Mouse (Mus musculus) c-Kit-positive CD71-positive TER-119-negative erythroid progenitor cells, embryonic 14.5 days (primary cell): ENCODE measurements around the gene Ptger3.

Experiments
- DNase-seq: peaks from one replicate; pipeline ENCODE4 v3.0.0-alpha.2; 2013; ENCODE audit warnings: low read depth

Ptger3 gene

DNA sequence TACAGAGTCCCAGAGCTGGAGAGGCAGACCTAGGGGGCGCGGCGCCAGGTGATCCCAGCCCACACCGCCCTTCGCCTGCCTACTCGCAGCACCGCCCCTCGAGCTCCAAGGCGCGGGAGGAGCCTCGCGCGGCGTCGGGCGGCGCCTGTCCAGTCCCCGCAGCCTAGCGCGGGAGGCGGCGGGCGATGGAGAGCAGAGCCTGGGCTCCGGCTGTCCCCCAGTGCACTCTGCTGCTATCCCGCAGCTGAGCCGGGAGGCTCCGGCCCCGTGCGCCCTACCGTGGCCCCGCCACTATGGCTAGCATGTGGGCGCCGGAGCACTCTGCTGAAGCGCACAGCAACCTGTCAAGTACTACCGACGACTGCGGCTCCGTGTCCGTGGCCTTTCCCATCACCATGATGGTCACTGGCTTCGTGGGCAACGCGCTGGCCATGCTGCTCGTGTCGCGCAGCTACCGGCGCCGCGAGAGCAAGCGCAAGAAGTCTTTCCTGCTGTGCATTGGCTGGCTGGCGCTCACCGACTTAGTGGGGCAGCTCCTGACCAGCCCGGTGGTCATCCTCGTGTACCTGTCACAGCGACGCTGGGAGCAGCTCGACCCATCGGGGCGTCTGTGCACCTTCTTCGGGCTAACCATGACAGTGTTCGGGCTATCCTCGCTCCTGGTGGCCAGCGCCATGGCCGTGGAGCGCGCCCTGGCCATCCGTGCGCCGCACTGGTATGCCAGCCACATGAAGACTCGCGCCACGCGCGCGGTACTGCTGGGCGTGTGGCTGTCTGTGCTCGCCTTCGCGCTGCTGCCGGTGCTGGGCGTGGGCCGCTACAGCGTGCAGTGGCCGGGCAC is at the start of gene Ptger3:
Ptger3 (plus strand) TSS at position 168 of the 841 bp plus-strand sequence.
- no peak for DNase-seq

DNA sequence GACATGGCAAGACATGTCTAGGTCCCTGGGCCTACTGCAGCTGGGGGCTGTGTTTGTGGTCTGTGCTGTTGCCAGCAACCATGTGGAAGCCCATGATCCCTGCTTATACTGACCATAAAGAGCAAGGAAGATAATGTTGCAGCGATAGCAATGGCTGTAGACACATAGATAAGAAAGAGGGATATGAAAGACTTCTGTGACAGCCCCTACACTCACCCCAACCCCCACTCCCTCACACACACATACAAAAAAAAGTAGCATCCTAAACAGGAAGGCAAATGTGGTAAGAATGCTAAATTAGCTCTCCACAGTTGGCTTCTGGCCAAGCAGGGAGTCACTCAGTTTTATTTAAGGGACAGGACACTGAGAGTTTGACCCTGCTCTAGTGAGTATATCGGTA is 48.7 kb upstream of the Ptger3 start:
- no peak for DNase-seq

DNA sequence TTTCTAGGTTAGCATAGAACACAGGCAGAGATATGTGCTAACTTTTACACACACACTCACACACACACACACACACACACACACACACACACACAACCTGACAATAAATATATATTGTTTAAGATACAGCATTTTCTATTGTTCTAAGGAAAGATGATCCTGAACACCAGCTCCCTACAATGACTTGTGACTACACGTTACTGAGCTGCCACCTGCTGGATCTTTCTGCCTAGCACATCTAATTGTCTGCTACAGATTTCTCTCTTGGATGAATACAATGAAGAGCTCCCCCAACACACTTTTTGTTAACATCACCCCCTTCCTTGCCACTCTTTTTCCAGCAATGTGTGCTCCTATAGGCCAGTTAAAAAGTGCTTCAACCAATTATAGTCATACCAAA is 46.3 kb upstream of the Ptger3 start:
- no peak for DNase-seq

DNA sequence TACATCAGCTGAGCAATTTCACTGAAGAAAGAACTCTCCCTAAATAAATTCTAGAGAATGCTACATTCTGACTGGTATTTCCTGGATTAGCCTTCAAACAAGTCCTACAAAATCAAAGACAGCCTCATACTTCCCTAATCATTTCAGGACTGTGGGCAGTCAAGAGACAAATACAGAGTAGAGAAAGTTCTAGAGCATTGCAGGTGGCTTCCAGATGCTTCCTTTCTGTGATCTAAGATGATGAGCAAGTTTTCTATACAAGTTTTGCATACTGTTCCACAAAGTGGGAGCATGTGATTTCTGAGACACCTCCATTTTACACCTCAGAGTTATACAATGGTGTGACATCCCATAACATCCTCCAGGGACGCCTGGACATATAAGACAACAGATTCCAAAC is 42.9 kb upstream of the Ptger3 start:
- DNase-seq, result no peak

DNA sequence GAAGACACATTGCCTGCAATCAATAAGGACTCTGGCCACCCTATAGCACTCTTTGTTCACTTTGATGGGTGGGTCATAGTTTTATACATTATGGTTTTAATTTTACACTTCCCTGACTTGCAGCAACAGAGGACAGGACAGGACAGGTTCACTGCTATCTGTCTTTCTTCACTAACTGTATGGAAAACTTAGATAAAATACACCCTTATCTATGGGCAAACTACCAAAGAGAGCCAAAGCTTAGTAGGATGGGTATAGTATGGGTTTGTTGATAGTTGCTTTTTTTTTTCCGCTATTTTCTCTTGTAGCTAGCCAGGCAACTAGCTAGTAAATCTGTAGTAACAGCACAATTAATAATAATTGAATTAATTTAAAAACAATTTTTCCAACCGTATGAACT is 35.1 kb upstream of the Ptger3 start:
- DNase-seq, result no peak

DNA sequence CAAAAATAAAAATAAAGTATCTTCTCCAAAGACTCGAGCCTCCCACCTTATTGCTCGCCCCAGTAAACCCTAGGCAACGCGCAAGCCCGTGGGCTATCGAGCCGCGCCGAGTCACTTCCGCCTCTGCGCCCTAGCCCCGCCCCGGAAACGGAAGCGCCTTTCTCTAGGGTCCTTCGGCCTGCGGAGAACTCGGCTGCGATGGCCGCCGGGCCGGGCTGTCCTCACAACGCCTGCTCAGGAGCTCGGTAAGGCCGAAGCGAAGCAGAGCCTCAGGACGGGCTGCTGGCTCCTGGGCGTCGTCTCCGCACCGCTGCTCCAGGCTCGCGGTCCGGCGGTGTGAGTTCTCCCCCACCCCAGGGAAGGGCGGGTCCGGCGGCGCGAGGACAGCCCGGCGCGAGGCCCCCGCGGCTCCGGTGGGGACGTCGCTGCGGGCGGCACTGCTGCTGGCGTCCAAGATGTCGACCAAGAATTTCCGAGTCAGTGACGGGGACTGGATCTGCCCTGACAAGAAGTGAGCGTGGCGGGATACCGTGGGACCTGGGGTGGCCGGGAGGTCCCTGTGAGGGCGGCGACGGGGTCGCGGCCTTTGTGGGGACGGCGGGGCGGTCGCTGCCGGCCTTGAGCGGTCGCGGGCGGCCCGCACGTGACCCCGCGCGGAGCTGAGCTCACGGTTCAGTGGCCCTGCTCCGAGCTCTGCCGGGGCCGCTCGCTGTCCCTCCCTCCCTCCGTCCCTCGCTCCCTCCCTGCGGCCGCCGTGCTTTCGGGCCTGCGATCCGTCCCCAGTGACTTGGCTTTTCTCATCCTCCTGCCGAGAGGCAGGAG is 32.5 kb upstream of the Ptger3 start, which contains the start of gene Zranb2:
Zranb2 (plus strand) TSS at position 197 of the 822 bp plus-strand sequence.
- DNase-seq, result peak; percentile 81

DNA sequence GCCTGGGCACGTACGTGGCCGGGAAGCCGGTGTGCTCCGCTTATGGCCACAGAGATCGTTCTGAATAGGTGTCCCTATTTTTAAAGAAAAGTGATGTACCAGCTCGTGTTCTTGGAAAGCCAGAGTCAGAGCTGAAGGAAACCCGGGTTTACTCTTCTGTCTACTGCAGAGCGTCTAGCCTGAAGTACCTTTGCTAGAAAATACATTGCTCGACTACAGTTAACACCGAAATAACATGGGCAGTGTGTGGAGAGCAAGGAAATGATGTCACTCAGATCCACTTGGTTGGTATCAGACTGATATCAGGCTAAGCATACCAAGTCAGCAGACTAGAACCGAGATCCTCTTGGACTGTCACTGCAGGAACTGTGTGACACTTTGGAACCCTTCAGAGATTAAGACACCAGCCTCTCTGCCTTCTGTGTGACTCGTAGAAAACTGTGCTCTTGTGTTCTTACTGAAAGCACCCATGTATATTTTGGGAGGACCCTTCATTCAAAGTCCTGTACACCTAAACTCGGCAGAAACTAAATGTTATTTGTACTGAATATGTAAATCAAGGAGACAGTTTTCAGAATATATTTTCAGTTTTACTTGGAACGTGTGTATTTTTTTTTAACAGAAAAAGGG is 31.8 kb upstream of the Ptger3 start:
- DNase-seq, result peak; percentile 63

DNA sequence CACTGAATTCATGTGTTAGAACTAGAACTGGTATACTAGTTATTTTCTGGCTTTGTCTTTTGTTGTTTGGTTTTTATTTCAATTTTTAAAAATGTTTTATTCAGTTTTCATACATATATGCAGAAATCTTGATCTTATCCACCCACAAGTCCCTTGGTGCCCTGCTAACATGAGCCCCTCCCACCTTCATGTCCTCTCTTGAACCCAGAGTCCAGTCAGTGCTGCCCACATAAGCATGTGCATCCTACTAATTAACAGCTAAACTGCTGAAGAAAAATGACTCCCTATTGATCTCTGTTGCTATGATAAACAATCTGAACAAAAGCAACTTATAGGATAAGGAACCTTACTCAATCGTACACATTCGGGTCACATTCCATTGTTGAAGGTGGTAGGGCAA is 17.4 kb upstream of the Ptger3 start:
- no peak for DNase-seq

DNA sequence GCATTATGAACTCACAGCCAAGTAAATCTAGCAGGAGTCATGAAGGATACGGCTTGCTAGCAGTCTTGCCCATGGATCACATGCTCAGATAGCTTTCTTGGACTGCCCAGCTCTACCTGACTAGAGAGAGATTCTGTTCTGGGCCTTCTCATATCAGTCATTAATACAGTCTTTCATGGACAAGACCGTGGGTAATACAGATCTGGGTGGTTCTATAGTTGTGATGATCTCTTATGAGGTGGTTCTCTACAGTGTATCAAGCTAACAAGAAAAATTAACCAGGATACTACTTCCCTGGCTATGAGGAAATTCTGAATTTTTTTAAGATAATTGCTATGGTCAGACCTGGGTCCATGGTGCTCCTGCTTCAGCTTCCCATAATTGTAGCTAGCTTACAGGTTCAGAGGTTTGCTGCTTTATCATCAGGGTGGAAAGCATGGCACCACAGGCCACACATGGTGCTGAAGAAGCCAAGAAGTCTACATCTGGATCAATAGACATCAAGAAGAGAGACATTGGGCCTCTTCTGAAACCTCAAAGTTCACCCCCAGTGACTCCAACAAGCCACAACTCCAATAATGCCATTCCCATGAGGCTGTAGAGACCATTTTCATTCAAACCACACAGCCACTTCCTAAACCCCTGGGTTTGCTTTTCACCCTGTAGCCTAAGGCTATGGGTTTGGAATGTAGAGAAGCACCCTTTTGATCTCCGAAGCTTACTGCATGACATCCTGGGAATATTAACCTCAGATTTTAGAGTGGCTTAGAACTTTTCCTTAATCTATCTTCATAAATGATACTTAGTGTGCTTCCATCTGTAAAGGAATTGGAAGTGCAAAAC is 16.7 kb upstream of the Ptger3 start:
- DNase-seq, result no peak

DNA sequence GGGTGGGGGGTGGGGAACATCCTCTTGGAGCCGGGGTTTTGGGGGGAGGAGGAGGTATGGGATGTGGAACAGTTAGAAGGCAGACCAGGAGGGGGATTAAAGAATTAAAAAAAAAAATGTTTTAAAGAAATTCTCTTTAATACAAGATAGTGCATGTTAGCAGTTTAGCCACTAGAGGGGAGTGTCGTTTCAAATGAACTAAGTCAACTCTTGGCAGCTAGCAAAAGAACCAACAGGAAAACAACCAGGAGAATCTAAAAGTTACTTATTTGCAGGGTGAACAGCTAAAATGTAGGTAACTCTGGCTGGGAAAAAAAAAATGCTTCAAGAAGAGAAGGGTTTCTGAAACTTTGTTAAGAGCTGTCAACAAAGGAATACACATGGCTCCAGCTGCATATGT is 1.5 kb upstream of the Ptger3 start:
- peak; percentile 51 for DNase-seq

DNA sequence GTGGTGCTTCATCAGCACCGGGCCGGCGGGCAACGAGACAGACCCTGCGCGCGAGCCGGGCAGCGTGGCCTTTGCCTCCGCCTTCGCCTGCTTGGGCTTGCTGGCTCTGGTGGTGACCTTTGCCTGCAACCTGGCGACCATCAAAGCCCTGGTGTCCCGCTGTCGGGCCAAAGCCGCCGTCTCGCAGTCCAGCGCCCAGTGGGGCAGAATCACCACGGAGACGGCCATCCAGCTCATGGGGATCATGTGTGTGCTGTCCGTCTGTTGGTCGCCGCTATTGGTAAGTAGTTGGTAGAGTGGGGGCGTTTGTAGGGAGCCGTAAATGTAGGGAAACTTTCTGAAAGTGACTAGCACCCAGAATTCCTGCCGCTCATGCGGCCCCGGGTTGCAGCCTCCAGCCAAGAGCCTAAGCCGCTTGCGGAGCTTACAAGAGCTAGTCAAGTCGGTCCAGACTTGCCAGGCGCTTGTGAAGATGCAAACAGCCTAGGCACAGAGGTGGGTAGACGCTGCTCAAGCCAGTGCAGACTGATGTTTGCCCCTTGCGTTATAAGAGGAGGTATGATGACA is 957 bp downstream of the Ptger3 start:
- no peak for DNase-seq

DNA sequence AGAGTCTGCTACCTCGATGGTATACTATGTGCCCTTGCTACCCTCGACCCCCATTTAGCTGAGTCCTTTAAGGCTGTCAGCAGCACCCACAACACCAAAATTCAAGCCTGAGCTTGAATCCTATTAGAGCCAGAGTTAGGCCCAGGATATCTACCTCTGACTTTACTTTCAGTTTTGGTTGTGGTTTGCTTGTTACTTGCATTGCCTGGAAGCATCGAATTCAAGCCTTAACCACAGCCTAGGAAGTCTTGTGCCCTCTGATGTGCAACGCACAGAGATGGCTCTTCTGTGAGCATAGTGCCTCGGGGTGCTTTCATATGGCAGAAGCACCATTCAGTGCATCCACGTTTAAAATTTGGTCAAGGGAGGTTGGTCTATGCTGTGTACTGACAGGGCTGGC is 5.3 kb downstream of the Ptger3 start:
- no peak for DNase-seq

DNA sequence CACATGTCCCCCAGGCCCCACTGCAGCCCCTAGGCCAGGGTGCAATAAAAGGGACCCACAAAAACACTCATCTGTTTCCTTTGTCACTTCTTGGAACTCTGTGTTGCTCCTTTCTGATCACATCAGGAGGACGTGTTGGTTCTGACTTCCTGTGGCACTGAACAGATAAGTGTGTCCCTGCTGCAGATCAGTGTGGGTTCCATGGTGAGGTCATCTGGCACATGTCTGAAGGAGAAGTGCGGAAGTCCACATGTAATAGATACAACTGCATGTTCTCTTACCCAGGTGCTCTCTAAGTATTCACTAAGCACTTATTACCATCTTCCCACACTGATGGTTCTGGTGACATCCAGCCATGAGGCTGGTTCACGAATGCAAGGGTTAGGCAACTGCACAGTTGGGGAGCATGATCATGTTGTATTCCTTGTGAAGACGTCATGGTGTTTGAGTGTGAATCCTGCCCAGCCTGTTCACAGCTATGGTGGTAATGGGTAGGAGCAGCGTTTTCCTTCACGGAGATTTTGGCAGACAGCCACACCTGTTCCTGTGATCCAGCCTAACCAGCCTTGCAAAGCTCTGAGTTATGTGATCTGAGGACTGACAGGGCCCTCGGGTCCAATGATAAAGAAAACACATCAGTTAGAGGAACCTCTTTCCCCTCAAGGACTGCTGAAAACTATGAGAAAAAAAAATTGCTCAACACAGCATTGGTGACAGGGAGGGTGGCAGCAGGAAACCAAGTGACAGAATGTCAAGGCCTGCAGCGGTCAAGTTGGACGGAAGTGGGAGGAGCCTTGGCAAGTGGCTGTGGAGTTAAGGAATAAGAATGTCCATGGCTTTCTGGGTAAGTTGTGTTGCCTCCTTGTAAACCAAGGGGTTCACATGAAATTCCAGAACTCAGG is 9.0 kb downstream of the Ptger3 start:
- no peak for DNase-seq

DNA sequence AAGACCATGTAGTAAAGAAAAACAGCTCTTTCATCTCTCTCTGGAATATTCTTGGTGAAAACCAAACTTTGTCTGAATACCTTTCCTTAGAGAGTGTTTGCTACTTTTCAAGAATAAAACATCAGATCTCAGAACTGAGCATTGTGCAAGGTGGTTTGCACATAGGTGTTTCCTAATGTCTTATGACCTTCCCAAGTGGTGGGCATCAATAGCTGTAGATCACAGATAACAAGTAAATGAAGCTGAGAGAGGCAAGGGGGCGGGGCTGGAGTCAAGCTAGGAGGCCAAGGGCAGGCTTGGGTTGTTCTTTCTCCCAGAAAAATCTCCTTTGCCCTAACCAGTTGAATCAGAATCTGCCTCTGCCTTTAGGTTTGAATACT is 9.6 kb downstream of the Ptger3 start:
- no peak for DNase-seq

DNA sequence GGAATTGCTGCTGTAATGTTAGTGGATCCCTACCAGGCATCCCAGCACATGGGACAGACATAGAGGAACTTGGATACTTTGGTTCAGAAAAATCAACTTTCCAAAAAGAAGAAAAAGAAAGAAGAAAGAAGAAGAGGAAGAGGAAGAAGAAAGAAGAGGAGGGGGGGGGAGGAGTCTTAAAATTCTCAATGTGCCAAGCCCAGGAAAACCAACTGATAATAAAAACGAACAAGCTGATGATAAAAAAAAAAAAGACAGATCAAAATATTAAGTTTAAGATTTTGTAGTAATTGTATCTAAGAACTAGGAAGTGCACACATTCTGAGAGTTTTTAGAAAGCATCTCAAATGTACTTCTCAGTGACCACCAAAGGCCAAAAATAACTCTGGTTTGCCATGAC is 10.2 kb downstream of the Ptger3 start:
- DNase-seq, result no peak

DNA sequence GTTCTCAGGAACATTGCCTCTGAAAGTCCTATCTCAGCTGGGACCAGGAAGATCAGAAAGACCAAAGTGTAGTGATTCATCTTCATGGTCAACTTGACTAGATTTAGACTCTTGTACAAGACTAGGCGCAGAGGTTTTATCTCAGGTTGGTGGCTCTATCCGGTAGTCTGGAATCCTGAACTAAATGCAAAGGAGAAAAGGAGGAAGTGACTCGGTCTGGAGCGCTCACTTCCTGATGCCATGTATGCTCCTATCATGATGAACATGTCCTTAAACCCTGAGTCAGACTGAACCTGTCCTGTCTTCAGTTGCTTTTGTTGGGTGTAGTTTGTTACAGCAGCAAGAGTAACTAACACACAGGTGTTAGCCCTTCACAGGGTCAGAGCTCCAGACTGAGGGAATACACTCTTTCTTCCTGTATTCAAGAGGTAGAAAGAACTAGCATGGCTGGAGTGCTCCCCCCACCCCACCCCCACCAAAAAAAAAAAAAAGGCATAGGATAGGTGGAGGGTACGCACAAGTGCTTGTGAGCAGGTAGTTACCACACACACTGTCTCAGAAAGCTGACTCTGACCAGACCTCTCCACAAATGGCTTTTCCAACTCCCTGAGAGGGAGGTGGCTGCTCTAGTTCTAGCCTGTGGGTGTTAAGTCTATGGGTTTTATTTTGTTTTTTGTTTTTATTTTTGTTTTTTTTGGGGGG is 11.9 kb downstream of the Ptger3 start:
- no peak for DNase-seq

DNA sequence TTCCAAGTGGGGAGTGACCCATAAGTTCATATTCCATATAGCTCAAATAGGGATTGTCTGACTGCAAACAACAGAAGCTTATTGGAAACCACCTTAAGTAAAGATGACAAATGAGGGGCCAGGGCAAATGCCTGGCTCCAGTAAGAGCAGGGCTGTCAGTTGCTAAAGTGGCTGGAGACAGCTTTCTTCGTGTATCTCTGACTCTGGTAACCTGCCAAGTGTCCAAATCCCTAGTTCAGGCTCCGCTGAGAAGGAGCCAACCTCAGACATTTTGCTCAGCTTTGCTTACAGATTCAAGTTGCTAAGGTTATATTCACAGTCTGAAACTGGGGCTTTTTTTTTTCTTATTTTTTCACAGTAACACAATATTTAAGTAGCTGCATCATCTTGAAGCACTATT is 12.7 kb downstream of the Ptger3 start:
- DNase-seq, result no peak

DNA sequence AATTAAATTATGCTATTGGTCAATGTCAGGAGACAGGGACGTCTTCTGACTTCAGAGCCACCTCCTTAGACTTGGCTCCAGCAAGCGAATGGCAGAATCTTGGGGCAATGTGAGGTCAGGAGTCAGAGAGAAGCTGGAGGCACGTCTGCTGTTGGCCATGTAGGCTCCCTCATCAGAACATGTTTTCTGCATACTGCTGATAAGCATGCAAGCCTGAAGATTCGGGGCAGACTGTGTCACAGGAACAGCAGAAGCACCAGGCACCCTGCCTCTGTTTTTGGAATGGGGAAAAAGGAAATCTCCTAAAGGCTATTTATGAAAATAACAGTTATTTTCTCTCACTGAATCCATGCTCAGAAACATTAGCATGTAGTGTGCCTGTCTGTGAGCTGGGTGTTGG is 13.6 kb downstream of the Ptger3 start:
- DNase-seq, result peak; percentile 38

DNA sequence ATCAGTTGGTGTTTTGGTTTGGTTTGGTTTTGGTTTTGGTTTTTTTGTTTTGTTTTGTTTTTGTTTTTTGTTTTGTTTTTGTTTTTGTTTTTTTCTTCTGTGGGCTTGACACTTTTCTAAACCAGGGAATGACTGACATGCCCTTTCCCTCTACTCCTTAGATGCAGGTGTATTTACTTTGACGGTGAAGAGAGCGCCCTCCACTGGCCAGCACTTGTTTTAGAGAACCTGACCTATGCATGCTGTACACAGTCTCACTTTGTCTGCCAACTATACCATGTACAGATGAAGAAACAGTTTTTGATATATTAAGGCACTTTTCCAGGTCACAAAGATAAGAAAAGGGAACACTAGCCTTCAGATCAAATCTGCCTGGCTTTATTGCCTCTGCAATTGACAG is 15.1 kb downstream of the Ptger3 start:
- DNase-seq, result no peak
